Mouse (Mus musculus) frontal cortex, postnatal 36 days (tissue): ENCODE measurements around the gene Olfr813.
"Not testable (repeated sequence)": the region's sequence is repeated elsewhere in the genome, so short reads cannot be mapped to it uniquely, and the experiment has no call there.

ENCODE experiments used
- DNase-seq, 2 experiments: peaks; one replicate each; pipeline ENCODE4 v3.0.0; 2022; ENCODE audit warnings: low spot score in 2 of 2

The Olfr813 gene

GRCm38 (mm10) chr10:129855067-129855466 is at the start of gene Olfr813:
Olfr813 (plus strand) TSS chr10:129855367.
- no peak for DNase-seq

DNA sequence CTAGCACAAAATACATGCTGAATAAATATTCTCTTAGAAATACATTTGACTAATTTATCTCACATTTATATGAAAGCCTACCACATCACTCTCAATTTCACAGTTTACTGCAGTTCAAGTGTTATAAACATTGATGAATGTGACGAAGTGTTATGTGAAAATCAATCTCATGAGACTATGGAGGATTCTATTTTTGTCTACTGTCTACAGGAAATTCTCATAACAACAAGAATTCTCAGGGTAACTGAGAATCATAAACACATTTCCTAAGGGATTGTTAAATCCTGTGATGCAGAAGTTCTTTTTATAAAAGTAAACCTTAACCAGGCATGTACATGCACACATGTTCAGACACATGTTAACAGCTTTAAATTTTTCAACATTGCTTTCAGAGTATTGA is 9.2 kb upstream of the Olfr813 start, which contains the start of gene Olfr812:
TSS of gene Olfr812 (minus strand) at position 101 of the 400 bp plus-strand sequence.
- DNase-seq: no peak

GRCm38 (mm10) chr10:129847343-129847742 is 7.8 kb upstream of the Olfr813 start:
- no peak for DNase-seq

GRCm38 (mm10) chr10:129879751-129880150 is 24.6 kb downstream of the Olfr813 start, which contains the start of gene Olfr814:
Olfr814 (minus strand) TSS chr10:129879851.
- DNase-seq: not testable (repeated sequence)

DNA sequence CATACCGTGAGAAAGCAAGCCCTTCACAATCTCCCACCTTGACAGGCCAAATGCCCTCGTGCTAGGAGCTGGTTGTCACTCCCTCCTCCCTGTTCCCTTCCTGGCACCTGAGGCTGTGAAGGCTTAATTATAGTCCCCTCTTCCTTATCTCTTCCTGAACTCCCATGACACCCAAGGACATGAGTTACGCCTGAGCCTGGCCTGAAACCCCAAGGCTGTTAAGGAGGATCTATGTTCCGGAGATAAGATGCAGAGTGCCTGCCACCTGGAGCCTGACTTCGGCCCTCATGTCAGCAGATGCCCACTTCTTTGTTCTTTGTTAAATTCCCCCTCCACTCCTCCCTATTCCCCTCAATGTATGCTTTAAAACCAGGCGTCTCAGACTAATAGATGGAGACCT is 30.3 kb downstream of the Olfr813 start:
- not testable (repeated sequence) for DNase-seq

DNA sequence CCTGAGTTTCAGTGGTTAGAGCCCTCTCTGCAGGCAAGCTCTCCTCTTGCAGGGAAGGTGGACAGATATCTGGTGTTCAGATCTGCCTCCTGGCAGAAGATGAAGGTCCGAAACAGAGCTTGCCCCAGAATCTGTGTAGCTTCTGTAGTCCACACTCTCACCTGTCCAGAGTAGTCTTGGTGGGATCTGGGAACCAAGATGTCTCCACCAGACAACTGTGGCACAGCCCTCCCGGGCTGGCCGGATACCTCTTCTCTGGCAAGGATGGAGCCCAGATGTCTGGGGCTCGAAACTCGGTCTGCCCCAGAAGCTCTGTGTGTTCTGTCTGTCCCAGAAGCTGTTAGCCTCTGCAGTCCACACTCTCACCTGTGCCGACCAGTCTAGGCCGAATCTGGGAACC is 30.8 kb downstream of the Olfr813 start:
- DNase-seq: no peak

- not testable (repeated sequence) for DNase-seq
Observed at GRCm38 (mm10) chr10:129905767-129906166, 50.6 kb downstream of the Olfr813 start, which contains the start of gene Olfr815. Olfr815 (minus strand) TSS chr10:129905867.
